Mouse (Mus musculus) layer of hippocampus, adult 9-10 months (tissue): ENCODE measurements around the gene Qk.

Experiments
- DNase-seq: peaks from one replicate; pipeline ENCODE4 v3.0.0; 2022; ENCODE audit warnings: low spot score

Gene Qk

DNA sequence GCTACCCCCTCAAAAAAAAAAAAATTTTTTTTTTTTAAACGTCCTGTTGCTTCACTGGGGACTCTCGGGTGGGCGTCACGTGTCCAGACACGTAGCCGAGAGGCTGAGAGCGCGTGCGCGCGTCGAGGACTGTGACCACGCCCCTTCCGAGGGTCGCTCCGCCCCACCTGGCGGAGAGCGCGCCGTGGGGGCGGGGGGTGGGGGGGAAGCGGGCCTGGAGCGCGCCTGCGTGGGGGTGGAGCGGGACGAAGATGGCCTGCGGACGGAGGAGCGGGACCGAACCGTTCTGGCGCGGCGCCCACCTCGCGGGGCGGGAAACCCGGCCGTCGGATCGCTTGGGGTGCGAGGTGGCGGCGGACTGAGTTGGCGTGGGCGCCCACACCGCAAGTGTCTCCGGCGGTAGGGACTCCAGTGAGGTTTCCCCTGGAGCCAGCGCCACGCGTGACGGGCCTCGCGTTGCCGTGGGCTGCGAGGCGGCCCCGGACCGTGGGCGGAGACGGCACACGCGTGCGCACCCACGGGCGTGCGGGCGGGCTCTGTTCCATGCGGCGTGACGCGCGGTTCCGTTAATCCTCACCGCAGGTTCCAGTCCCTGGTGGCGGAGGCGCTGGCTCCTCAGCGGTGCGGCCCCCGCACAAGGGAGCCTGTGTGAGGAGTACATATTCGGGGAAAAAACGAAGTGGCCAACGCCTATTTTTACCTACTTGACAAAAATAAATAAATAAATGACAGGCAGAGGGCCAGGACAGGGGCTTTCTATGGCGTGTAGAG is at the start of gene Qk:
Qk (minus strand) TSS at position 170 of the 771 bp plus-strand sequence.
- peak; percentile 77 for DNase-seq

DNA sequence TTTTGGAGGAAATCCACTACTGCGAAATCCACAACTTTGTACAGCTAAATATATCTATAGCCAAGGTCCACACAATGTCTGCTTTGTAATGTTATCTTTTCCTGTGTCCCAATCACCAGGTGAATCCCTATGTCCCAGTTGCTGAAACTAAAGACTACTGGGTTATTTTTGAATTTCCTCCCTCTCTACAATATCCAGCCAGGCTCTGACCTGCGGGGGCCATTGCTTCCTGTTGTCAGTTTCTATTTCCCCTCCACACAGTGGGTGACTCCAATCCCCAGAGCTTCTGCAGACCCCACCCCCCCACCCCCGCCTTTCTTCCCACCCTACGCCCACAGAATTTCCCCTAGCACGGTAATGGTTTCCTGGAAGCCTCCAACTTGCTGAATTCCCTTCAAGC is 47.4 kb upstream of the Qk start:
- DNase-seq, result no peak

DNA sequence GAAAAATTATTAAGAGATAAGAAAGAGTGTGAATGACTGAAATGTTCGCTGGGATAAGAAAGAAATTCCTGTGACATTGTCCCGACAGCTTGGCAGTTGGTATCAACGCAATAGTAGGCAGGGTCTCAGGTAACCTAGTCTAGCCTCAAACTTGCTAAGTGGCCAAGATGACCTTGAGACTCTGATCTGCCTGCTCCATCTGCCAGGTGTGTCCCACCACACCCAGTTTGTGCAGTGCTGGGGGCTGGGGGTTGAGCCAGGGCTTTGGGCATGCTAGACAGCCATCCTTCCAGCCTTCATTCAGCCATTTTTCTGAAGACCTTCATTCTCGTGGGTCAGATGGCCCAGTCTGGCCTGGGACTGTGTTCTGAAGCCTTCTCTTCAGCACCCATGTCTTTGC is 46.9 kb upstream of the Qk start:
- no peak for DNase-seq

- DNase-seq, result no peak
These were observed 46.1 kb upstream of the Qk start for GRCm38 (mm10) chr17:10365501-10366482.

- no peak for DNase-seq
These were observed 43.5 kb upstream of the Qk start for GRCm38 (mm10) chr17:10363151-10363550.

- DNase-seq, result no peak
These were observed 42.2 kb upstream of the Qk start for GRCm38 (mm10) chr17:10361882-10362291.

DNA sequence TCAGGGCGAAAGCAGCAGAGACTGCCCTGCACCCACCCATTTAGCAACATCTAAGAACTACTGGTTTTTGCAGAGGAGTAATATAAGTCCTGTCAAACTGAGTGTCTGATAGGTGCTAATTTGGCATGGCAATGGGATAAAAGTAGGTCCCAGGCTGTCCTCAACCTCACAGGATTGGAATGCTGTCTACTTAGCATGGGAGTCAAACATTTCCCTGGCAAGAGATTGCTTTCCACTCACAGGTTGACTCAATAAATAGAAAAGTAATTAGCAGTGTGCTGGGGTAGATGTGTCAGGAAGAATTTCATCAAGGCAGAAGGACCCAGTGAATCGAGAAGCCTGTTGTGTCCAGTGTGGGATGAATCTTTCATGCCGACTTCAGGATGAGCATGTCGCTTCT is 41.1 kb upstream of the Qk start:
- DNase-seq, result no peak

GRCm38 (mm10) chr17:10359466-10359865 is 39.8 kb upstream of the Qk start:
- DNase-seq, result no peak

- no peak for DNase-seq
These were observed 37.7 kb upstream of the Qk start for GRCm38 (mm10) chr17:10357348-10357747.

- no peak for DNase-seq
These were observed 36.6 kb upstream of the Qk start for GRCm38 (mm10) chr17:10356294-10356693.

GRCm38 (mm10) chr17:10355746-10356145 is 36.1 kb upstream of the Qk start:
- no peak for DNase-seq

GRCm38 (mm10) chr17:10338286-10338685 is 18.6 kb upstream of the Qk start:
- DNase-seq, result no peak

DNA sequence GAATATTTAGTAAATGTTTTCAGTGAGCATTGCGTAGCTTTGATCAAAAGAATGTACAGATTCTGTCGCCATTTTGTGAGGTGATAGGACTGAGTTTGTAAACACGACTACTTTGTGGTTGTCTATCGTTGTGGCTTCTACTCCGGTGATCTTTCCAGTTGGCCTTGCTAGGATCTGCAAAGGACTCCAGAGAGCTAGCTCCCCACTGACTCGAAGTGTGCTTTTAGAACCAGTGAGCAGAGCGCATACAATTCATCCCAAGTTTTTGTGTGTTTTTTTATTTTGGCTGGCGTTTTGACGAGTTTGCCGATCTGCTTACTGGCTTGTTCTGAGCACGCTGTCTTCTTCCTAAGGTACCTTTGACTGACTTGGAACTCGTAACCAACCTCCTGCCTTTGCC is 16.9 kb upstream of the Qk start:
- no peak for DNase-seq

GRCm38 (mm10) chr17:10335809-10336499 is 16.3 kb upstream of the Qk start:
- DNase-seq, result no peak

GRCm38 (mm10) chr17:10334957-10335690 is 15.5 kb upstream of the Qk start:
- no peak for DNase-seq

- DNase-seq, result no peak
These were observed 14.8 kb upstream of the Qk start for GRCm38 (mm10) chr17:10334481-10334880.

- DNase-seq, result no peak
These were observed 13.7 kb upstream of the Qk start for GRCm38 (mm10) chr17:10333321-10333720.

GRCm38 (mm10) chr17:10332127-10332526 is 12.5 kb upstream of the Qk start:
- DNase-seq, result no peak

DNA sequence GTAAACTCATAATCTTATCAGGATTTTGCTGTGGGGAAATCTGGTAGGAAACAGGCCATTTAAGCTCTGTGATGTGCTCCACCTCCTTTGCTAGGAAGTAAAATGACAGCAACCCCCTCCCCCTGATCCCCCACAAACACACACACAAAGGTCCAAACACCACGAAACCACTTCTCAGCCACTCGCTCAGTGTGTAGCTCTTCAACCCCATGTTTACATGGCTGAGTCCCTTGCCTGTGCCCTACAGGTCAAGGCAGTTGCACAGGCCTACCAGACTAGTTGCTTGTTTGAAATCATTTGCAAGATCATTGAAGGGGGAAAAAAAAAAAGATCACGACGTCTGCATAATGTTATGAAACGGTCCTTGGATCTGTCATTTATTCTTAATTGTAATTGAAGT is 9.8 kb upstream of the Qk start:
- no peak for DNase-seq

DNA sequence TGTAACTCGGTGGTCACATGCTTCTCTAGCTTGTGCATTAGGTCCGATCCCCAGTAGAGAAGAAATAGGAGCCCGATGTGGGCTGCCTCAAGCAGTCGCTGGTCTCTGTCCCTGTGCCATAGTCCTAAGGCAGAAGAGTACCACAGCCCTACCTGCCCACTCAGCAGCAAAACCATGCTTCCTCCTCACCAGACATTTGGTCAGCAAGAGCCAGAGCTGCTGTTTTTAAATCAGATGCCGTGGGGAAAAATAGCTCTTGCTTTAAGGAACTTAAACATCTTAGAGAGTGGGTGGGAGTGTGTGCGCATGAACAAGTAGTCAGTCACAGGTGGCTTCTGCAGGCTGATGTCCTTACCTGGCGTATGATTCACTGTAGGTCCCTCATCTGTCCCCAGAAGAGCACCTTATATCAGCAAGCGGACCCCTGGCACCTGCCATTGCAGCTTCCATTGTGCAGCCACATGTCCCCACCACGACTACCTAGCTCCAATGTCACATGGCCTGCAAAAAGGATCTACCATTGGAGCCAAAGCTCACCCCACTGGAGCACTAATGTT is 9.0 kb upstream of the Qk start:
- DNase-seq, result no peak

GRCm38 (mm10) chr17:10327584-10328210 is 8.0 kb upstream of the Qk start:
- no peak for DNase-seq
